Mouse (Mus musculus) heart, embryonic 11.5 days (tissue): ENCODE results near the gene Camk1d. TPM values are rescaled to one million over a fixed set of nuclear protein-coding genes. Genes with fewer than 3 reads are reported as not detected.

Source experiments
- ATAC-seq: fragments of 200-750 bp; cut with Nextera tagmentation; replicated peaks from 2 replicates; pipeline ENCODE4 v1.8.0; 2017; ENCODE audit warnings: moderate library complexity; ENCODE audit not compliant: insufficient number of reproducible peaks, low FRiP score, low TSS enrichment
- H3K27ac ChIP-seq: fragments of 300-500 bp; sonication (generic); 2 replicates; pipeline ENCODE4 v1.5.1; 2014; ENCODE audit warnings: mild to moderate bottlenecking, low read depth, low read length
- H3K27me3 ChIP-seq: fragments of 300-500 bp; sonication (generic); 2 replicates; pipeline ENCODE4 v1.6.1; 2014; ENCODE audit warnings: mild to moderate bottlenecking, low read length, mixed read lengths; ENCODE audit not compliant: control insufficient read depth, insufficient read depth
- H3K36me3 ChIP-seq: fragments of 300-500 bp; sonication (generic); 2 replicates; pipeline ENCODE4 v1.6.1; 2014; ENCODE audit warnings: mild to moderate bottlenecking, low read length, moderate library complexity, mixed read lengths; ENCODE audit not compliant: control insufficient read depth, insufficient read depth
- H3K4me1 ChIP-seq: fragments of 300-500 bp; sonication (generic); 2 replicates; pipeline ENCODE4 v1.6.1; 2014; ENCODE audit warnings: low read length; ENCODE audit not compliant: control insufficient read depth, insufficient read depth
- H3K4me2 ChIP-seq: fragments of 300-500 bp; sonication (generic); 2 replicates; pipeline ENCODE4 v1.6.1; 2014; ENCODE audit warnings: mild to moderate bottlenecking, moderate library complexity
- H3K4me3 ChIP-seq: fragments of 300-500 bp; sonication (generic); 2 replicates; pipeline ENCODE4 v1.5.1; 2014; ENCODE audit warnings: low read depth, low read length
- H3K9ac ChIP-seq: fragments of 300-500 bp; sonication (generic); 2 replicates; pipeline ENCODE4 v1.6.1; 2014; ENCODE audit warnings: mild to moderate bottlenecking, low read depth, low read length, moderate library complexity
- H3K9me3 ChIP-seq: fragments of 300-500 bp; sonication (generic); replicated peaks from 2 replicates; pipeline ENCODE4 v1.6.1; 2016; ENCODE audit warnings: low read length; ENCODE audit not compliant: control insufficient read depth
- WGBS: fragments of 180-500 bp; shearing (Covaris S2); extraction: QIAGEN DNeasy Blood & Tissue Kit; methylation state at CpG from one replicate; pipeline ENCODE4 v1.1.7; 2014; ENCODE audit not compliant: insufficient replicate concordance; 5-methylcytosine and 5-hydroxymethylcytosine counted together
- polyA plus RNA-seq: library from polyadenylated mRNA; unstranded; fragments of >200 nt; fragmentation: Nextera tagmentation; extraction: Ambion mirVana; gene quantifications from 2 replicates; pipeline ENCODE4 v1.2.1, GENCODE M21; 2014

The Camk1d gene
- polyA plus RNA-seq, 1 experiment from 2014 or later, result 2.9 TPM

- Histone ChIP-seq H3K36me3 (no peaks in the 10 kb centered on the region), H3K27ac (no peak overlapping the region), H3K9ac (no peak overlapping the region), H3K27me3 (no peaks in the 10 kb centered on the region), H3K4me1 (no peaks in the 10 kb centered on the region), H3K9me3 (no peaks in the 10 kb centered on the region), H3K4me2 (no peak overlapping the region), H3K4me3 (no peak overlapping the region)
- no peak for ATAC-seq
- 60% methylated on average over 6 of the region's 6 CpGs for WGBS
Measured at GRCm38 (mm10) chr2:5417158-5418032, 296.9 kb downstream of the Camk1d start.

GRCm38 (mm10) chr2:5411774-5412173 lies 302.5 kb downstream of the Camk1d start:
- no peak for ATAC-seq
- Histone ChIP-seq H3K27me3 (no peaks in the 10 kb centered on the region), H3K9ac (no peak overlapping the region), H3K4me1 (no peaks in the 10 kb centered on the region), H3K36me3 (no peaks in the 10 kb centered on the region), H3K9me3 (no peaks in the 10 kb centered on the region), H3K4me2 (no peak overlapping the region), H3K27ac (no peak overlapping the region), H3K4me3 (no peak overlapping the region)
- 40% methylated on average over 2 of the region's 2 CpGs for WGBS

- no peaks in the 10 kb centered on the region for H3K27me3 ChIP-seq
- no peaks in the 10 kb centered on the region for H3K4me1 ChIP-seq
- H3K9me3 ChIP-seq, result no peaks in the 10 kb centered on the region
- 51% methylated on average over 3 of the region's 3 CpGs for WGBS
- H3K27ac ChIP-seq, result no peak overlapping the region
- ATAC-seq, result no peak
- no peaks in the 10 kb centered on the region for H3K36me3 ChIP-seq
- H3K4me2 ChIP-seq, result no peak overlapping the region
- H3K4me3 ChIP-seq, result no peak overlapping the region
- no peak overlapping the region for H3K9ac ChIP-seq
Measured at GRCm38 (mm10) chr2:5403850-5404249, 310.5 kb downstream of the Camk1d start.

- ATAC-seq, result no peak
- no peak overlapping the region for H3K9ac ChIP-seq
- H3K4me1 ChIP-seq, result no peaks in the 10 kb centered on the region
- no peaks in the 10 kb centered on the region for H3K9me3 ChIP-seq
- no peak overlapping the region for H3K4me3 ChIP-seq
- no peak overlapping the region for H3K27ac ChIP-seq
- H3K36me3 ChIP-seq, result no peaks in the 10 kb centered on the region
- H3K4me2 ChIP-seq, result no peak overlapping the region
- no peaks in the 10 kb centered on the region for H3K27me3 ChIP-seq
- 87% methylated on average over 12 of the region's 12 CpGs for WGBS
Measured at GRCm38 (mm10) chr2:5402036-5402435, 312.3 kb downstream of the Camk1d start.

GRCm38 (mm10) chr2:5398505-5398904 lies 315.8 kb downstream of the Camk1d start:
- 82% methylated on average over 9 of the region's 9 CpGs for WGBS
- Histone ChIP-seq H3K27ac (no peak overlapping the region), H3K36me3 (no peaks in the 10 kb centered on the region), H3K4me1 (no peaks in the 10 kb centered on the region), H3K9ac (no peak overlapping the region), H3K27me3 (no peaks in the 10 kb centered on the region), H3K4me2 (no peak overlapping the region), H3K4me3 (no peak overlapping the region), H3K9me3 (no peaks in the 10 kb centered on the region)
- no peak for ATAC-seq

- no peak overlapping the region for H3K4me3 ChIP-seq
- H3K4me1 ChIP-seq, result no peaks in the 10 kb centered on the region
- 72% methylated on average over 6 of the region's 6 CpGs for WGBS
- no peaks in the 10 kb centered on the region for H3K9me3 ChIP-seq
- H3K36me3 ChIP-seq, result no peaks in the 10 kb centered on the region
- H3K27me3 ChIP-seq, result no peaks in the 10 kb centered on the region
- H3K9ac ChIP-seq, result no peak overlapping the region
- no peak overlapping the region for H3K27ac ChIP-seq
- no peak overlapping the region for H3K4me2 ChIP-seq
- no peak for ATAC-seq
Measured at GRCm38 (mm10) chr2:5398043-5398442, 316.3 kb downstream of the Camk1d start.

GRCm38 (mm10) chr2:5397468-5397867 lies 316.8 kb downstream of the Camk1d start:
- 55% methylated on average over 3 of the region's 3 CpGs for WGBS

GRCm38 (mm10) chr2:5396415-5396814 lies 317.9 kb downstream of the Camk1d start:
- Histone ChIP-seq H3K9me3 (no peaks in the 10 kb centered on the region), H3K4me3 (no peak overlapping the region), H3K27me3 (no peaks in the 10 kb centered on the region), H3K4me1 (no peaks in the 10 kb centered on the region), H3K27ac (no peak overlapping the region), H3K9ac (no peak overlapping the region), H3K4me2 (no peak overlapping the region), H3K36me3 (no peaks in the 10 kb centered on the region)
- ATAC-seq, result no peak
- WGBS, result 71% methylated on average over 1 of the region's 1 CpGs

More at GRCm38 (mm10) chr2:5397468-5397867, 316.8 kb downstream of the Camk1d start:
- H3K27me3 ChIP-seq, result no peaks in the 10 kb centered on the region
- no peaks in the 10 kb centered on the region for H3K9me3 ChIP-seq
- no peaks in the 10 kb centered on the region for H3K4me1 ChIP-seq
- H3K36me3 ChIP-seq, result no peaks in the 10 kb centered on the region
- H3K4me3 ChIP-seq, result no peak overlapping the region
- ATAC-seq, result no peak
- no peak overlapping the region for H3K9ac ChIP-seq
- no peak overlapping the region for H3K4me2 ChIP-seq
- H3K27ac ChIP-seq, result no peak overlapping the region

- 60% methylated on average over 2 of the region's 2 CpGs for WGBS
- Histone ChIP-seq H3K9ac (no peak overlapping the region), H3K4me3 (no peak overlapping the region), H3K9me3 (no peaks in the 10 kb centered on the region), H3K27ac (no peak overlapping the region), H3K4me1 (no peaks in the 10 kb centered on the region), H3K4me2 (no peak overlapping the region), H3K36me3 (no peaks in the 10 kb centered on the region), H3K27me3 (no peaks in the 10 kb centered on the region)
- no peak for ATAC-seq
Measured at GRCm38 (mm10) chr2:5395873-5396272, 318.4 kb downstream of the Camk1d start.
